Mouse (Mus musculus) liver, adult 10 weeks (tissue): ENCODE results near the gene Zbtb48. TPM values are rescaled to one million over a fixed set of nuclear protein-coding genes. Genes with fewer than 3 reads are reported as not detected.

ENCODE experiments used
- polyA plus RNA-seq: library from polyadenylated mRNA; stranded (reverse); fragments of 350-450 nt; fragmentation: Illumina TruSeq; extraction: RNeasy Lipid Tissue Mini Kit (QIAGEN cat#74804); gene quantifications from one replicate; pipeline ENCODE4 v1.2.3, GENCODE M21; 2014; ENCODE audit warnings: low read depth, low replicate concordance

Gene Zbtb48
- polyA plus RNA-seq: 2.8 TPM

GRCm38 (mm10) chr4:152027524-152027923, at the start of gene Zbtb48:
TSS of gene Zbtb48 (minus strand) at chr4:152027671.

GRCm38 (mm10) chr4:152072121-152072601, 44.7 kb upstream of the Zbtb48 start, which contains the start of gene Plekhg5:
TSS of gene Plekhg5 (plus strand) at chr4:152072498.

GRCm38 (mm10) chr4:152038985-152039830, 11.7 kb upstream of the Zbtb48 start, which contains the start of gene Nol9:
TSS of gene Nol9 (plus strand) at chr4:152039321.

GRCm38 (mm10) chr4:152038225-152038984, 10.9 kb upstream of the Zbtb48 start, which contains the start of gene Tas1r1:
TSS of gene Tas1r1 (minus strand) at chr4:152038568.

GRCm38 (mm10) chr4:152008622-152009075, 18.8 kb downstream of the Zbtb48 start, which contains the start of gene Klhl21:
TSS of gene Klhl21 (plus strand) at chr4:152008803.

GRCm38 (mm10) chr4:151996173-151996950, 31.1 kb downstream of the Zbtb48 start, which contains the start of gene Phf13:
TSS of gene Phf13 (minus strand) at chr4:151996258.

GRCm38 (mm10) chr4:151988342-151989109, 38.9 kb downstream of the Zbtb48 start, which contains the start of gene Thap3:
TSS of gene Thap3 (minus strand) at chr4:151988997.

Other genes with a start within 250 kb of the Zbtb48 start
- gene Camta1, start 165.8 kb downstream of the Zbtb48 start, polyA plus RNA-seq: 26.9 TPM
- 24.7 TPM for gene Dnajc11, start 94.0 kb downstream of the Zbtb48 start, polyA plus RNA-seq
- not detected for gene Thap3, start 38.7 kb downstream of the Zbtb48 start, polyA plus RNA-seq
- 3.0 TPM for gene Phf13, start 31.4 kb downstream of the Zbtb48 start, polyA plus RNA-seq
- gene Klhl21, start 18.9 kb downstream of the Zbtb48 start, polyA plus RNA-seq: 3.1 TPM
- not detected for gene Tas1r1, start 10.9 kb upstream of the Zbtb48 start, polyA plus RNA-seq
- gene Nol9, start 11.7 kb upstream of the Zbtb48 start, polyA plus RNA-seq: 5.8 TPM
- 0.13 TPM for gene Plekhg5, start 44.8 kb upstream of the Zbtb48 start, polyA plus RNA-seq
- not detected for gene Tnfrsf25, start 88.3 kb upstream of the Zbtb48 start, polyA plus RNA-seq
- not detected for gene Espn, start 124.7 kb upstream of the Zbtb48 start, polyA plus RNA-seq
- not detected for gene Hes2, start 131.2 kb upstream of the Zbtb48 start, polyA plus RNA-seq
- 1.0 TPM for gene Acot7, start 150.5 kb upstream of the Zbtb48 start, polyA plus RNA-seq
- 0.16 TPM for gene Gpr153, start 246.6 kb upstream of the Zbtb48 start, polyA plus RNA-seq